Mouse (Mus musculus) forebrain, embryonic 14.5 days (tissue): ENCODE data around the gene Adgrf5. TPM values are rescaled to one million over a fixed set of nuclear protein-coding genes. Genes with fewer than 3 reads are reported as not detected.

Experiments used
- ATAC-seq: fragments of 200-750 bp; cut with Nextera tagmentation; 2 replicates; pipeline ENCODE4 v1.8.0; 2017; ENCODE audit warnings: mild to moderate bottlenecking, moderate library complexity
- DNase-seq: peaks from one replicate; pipeline ENCODE4 v3.0.0-alpha.2; 2015; ENCODE audit warnings: low spot score
- H3K27ac ChIP-seq: fragments of 300-500 bp; sonication (generic); 2 replicates; pipeline ENCODE4 v1.5.1; 2014; ENCODE audit warnings: low read depth, mild to moderate bottlenecking, control low read depth, low read length, moderate library complexity
- H3K27me3 ChIP-seq: fragments of 300-500 bp; sonication (generic); replicated peaks from 2 replicates; pipeline ENCODE4 v1.6.1; 2014; ENCODE audit warnings: low read length, control low read depth, mixed read lengths; ENCODE audit not compliant: control insufficient read depth, insufficient read depth
- H3K36me3 ChIP-seq: fragments of 300-500 bp; sonication (generic); 2 replicates; pipeline ENCODE4 v1.6.1; 2014; ENCODE audit warnings: low read length, control low read depth; ENCODE audit not compliant: control insufficient read depth, insufficient read depth
- H3K4me1 ChIP-seq: fragments of 300-500 bp; sonication (generic); 2 replicates; pipeline ENCODE4 v1.6.1; 2014; ENCODE audit warnings: antibody characterized with exemption, low read length, control low read depth; ENCODE audit not compliant: control insufficient read depth, insufficient read depth
- H3K4me2 ChIP-seq: fragments of 300-500 bp; sonication (generic); 2 replicates; pipeline ENCODE4 v1.6.1; 2014; ENCODE audit warnings: mild to moderate bottlenecking, control low read depth, low read length
- H3K4me3 ChIP-seq: fragments of 300-500 bp; sonication (generic); 2 replicates; pipeline ENCODE4 v1.5.1; 2014; ENCODE audit warnings: low read depth, low read length, control low read depth
- H3K9ac ChIP-seq: fragments of 300-500 bp; sonication (generic); 2 replicates; pipeline ENCODE4 v1.6.1; 2014; ENCODE audit warnings: mild to moderate bottlenecking, low read length, control low read depth, moderate library complexity
- H3K9me3 ChIP-seq: fragments of 300-500 bp; sonication (generic); replicated peaks from 2 replicates; pipeline ENCODE4 v1.6.1; 2016; ENCODE audit warnings: low read length, control low read depth, mixed read lengths; ENCODE audit not compliant: control insufficient read depth
- WGBS: fragments of 180-500 bp; shearing (Covaris S2); extraction: QIAGEN DNeasy Blood & Tissue Kit; methylation state at CpG from one replicate; pipeline ENCODE4 v1.1.7; 2014; 5-methylcytosine and 5-hydroxymethylcytosine counted together
- polyA plus RNA-seq: library from polyadenylated mRNA; unstranded; fragments of >200 nt; fragmentation: Nextera tagmentation; extraction: Ambion mirVana; gene quantifications from 2 replicates; pipeline ENCODE4 v1.2.1, GENCODE M21; 2014

Adgrf5 gene
- polyA plus RNA-seq, 1 experiment from 2014 or later, result 3.7 TPM

DNA sequence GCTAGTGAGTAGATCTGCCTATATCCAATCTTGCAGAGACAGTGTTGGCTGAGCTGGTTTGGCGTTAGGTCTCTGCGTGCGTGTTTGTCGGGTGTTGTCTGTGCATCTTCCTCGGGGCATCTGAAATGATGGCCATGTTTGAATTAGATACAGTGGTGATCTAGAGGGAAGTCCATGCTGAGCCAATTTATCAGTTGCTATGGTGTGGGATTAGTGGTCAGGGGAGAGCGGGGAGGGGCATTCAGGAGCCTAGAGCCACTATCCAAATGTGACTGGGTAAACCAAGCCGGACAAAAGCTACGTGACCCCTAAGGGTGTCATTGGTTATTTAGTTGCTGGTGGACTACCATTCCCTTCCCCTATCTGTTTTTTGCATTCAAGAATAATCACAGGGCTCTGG lies 33.4 kb downstream of the Adgrf5 start:
- Histone ChIP-seq H3K9me3 (no peaks in the 10 kb centered on the region), H3K9ac (no peak overlapping the region), H3K4me1 (no peaks in the 10 kb centered on the region), H3K27me3 (no peaks in the 10 kb centered on the region), H3K27ac (no peak overlapping the region), H3K4me2 (no peak overlapping the region), H3K4me3 (no peak overlapping the region), H3K36me3 (no peaks in the 10 kb centered on the region)
- ATAC-seq (no peak), DNase-seq (no peak)
- 66% methylated on average over 8 of the region's 8 CpGs for WGBS

DNA sequence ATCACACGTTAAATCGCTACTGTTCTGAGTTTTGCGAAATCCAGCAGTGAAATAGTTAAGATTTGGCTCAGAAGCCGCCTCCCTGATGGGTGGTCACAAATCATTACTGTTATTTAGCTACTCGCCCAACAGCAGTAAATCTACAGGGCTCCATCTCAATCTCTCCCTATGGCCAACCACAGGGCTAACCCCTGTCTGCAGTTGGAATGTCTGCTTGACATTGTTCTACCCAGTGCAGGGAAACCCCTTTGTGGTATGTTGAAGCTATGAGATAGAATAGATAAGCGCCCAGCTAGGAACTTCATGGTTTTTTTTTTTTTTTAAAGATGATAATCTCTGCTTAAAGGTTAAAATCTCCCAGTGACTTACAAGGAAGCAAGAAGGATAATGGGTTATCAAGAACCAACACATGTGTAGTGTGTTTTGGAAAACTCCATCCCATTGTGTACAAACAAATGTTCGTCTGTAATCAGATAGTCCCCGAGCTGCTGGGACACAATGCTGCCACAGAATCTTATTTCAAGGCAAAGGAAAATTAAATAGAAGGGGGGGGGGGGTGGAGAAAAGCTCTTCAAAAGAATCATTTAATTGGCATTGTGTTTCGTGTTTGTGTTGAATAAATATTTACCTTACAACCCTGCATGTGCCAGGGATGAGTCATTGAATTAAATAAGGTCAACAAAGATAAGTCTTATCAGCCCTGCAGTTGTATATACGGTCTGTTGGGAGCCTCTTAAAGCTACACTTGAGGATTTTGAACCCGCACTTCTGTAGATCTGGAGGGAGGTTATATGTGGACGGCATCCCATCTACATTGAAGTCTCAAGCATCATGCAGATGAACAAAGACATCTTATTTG lies 35.4 kb downstream of the Adgrf5 start:
- no peaks in the 10 kb centered on the region for H3K36me3 ChIP-seq
- 81% methylated on average over 12 of the region's 12 CpGs for WGBS
- no peak for DNase-seq
- no peaks in the 10 kb centered on the region for H3K27me3 ChIP-seq
- no peak for ATAC-seq
- H3K9me3 ChIP-seq, result no peaks in the 10 kb centered on the region
- H3K4me3 ChIP-seq, result no peak overlapping the region
- no peaks in the 10 kb centered on the region for H3K4me1 ChIP-seq
- no peak overlapping the region for H3K9ac ChIP-seq
- no peak overlapping the region for H3K4me2 ChIP-seq
- no peak overlapping the region for H3K27ac ChIP-seq

GRCm38 (mm10) chr17:43398612-43399011 lies 38.4 kb downstream of the Adgrf5 start:
- Histone ChIP-seq H3K27me3 (no peaks in the 10 kb centered on the region), H3K27ac (no peak overlapping the region), H3K4me1 (no peaks in the 10 kb centered on the region), H3K9me3 (no peaks in the 10 kb centered on the region), H3K36me3 (no peaks in the 10 kb centered on the region), H3K9ac (no peak overlapping the region), H3K4me2 (no peak overlapping the region), H3K4me3 (no peak overlapping the region)
- ATAC-seq, result no peak
- DNase-seq, result no peak
- WGBS, result 66% methylated on average over 7 of the region's 7 CpGs

- no peaks in the 10 kb centered on the region for H3K36me3 ChIP-seq
- no peak overlapping the region for H3K27ac ChIP-seq
- H3K4me3 ChIP-seq, result no peak overlapping the region
- H3K9ac ChIP-seq, result no peak overlapping the region
- DNase-seq (no peak), ATAC-seq (no peak)
- no peak overlapping the region for H3K4me2 ChIP-seq
- H3K9me3 ChIP-seq, result no peaks in the 10 kb centered on the region
- H3K4me1 ChIP-seq, result no peaks in the 10 kb centered on the region
- WGBS, result 64% methylated on average over 3 of the region's 3 CpGs
- no peaks in the 10 kb centered on the region for H3K27me3 ChIP-seq
Measured at GRCm38 (mm10) chr17:43399151-43399550, 38.9 kb downstream of the Adgrf5 start.

- Histone ChIP-seq H3K27ac (no peak overlapping the region), H3K4me3 (no peak overlapping the region), H3K4me1 (no peaks in the 10 kb centered on the region), H3K9ac (no peak overlapping the region), H3K4me2 (no peak overlapping the region), H3K36me3 (no peaks in the 10 kb centered on the region), H3K9me3 (no peaks in the 10 kb centered on the region), H3K27me3 (no peaks in the 10 kb centered on the region)
- ATAC-seq (no peak), DNase-seq (no peak)
- WGBS, result 51% methylated on average over 10 of the region's 10 CpGs
Measured at GRCm38 (mm10) chr17:43400483-43400882, 40.2 kb downstream of the Adgrf5 start.

- no peak overlapping the region for H3K9ac ChIP-seq
- H3K36me3 ChIP-seq, result no peaks in the 10 kb centered on the region
- H3K9me3 ChIP-seq, result no peaks in the 10 kb centered on the region
- H3K4me1 ChIP-seq, result no peaks in the 10 kb centered on the region
- WGBS, result 53% methylated on average over 6 of the region's 6 CpGs
- H3K4me3 ChIP-seq, result no peak overlapping the region
- DNase-seq (no peak), ATAC-seq (no peak)
- H3K27me3 ChIP-seq, result no peaks in the 10 kb centered on the region
- H3K4me2 ChIP-seq, result no peak overlapping the region
- H3K27ac ChIP-seq, result no peak overlapping the region
Measured at GRCm38 (mm10) chr17:43403851-43404250, 43.6 kb downstream of the Adgrf5 start.

DNA sequence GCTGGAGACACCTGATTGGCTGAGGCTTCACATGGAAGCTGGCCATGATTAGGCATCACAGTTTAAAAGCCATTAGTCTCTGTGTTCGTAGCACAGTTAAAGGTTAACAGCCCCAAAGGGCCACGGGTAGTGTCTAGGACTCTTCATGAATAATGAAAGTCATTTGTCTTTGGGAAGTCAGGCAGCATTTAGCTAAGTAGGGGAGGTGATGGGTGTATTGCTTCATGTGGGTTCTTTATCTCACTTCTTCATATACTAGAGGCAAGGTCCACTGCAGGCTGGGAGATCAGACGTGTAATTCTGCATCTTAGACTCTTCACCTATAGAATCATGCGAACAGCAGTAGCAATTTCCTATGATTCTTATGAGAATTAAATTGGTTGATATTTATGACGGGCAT lies 44.2 kb downstream of the Adgrf5 start:
- Histone ChIP-seq H3K27ac (no peak overlapping the region), H3K4me2 (no peak overlapping the region), H3K4me1 (no peaks in the 10 kb centered on the region), H3K36me3 (no peaks in the 10 kb centered on the region), H3K9me3 (no peaks in the 10 kb centered on the region), H3K27me3 (no peaks in the 10 kb centered on the region), H3K4me3 (no peak overlapping the region), H3K9ac (no peak overlapping the region)
- DNase-seq (no peak), ATAC-seq (no peak)
- WGBS, result 82% methylated on average over 5 of the region's 5 CpGs

DNA sequence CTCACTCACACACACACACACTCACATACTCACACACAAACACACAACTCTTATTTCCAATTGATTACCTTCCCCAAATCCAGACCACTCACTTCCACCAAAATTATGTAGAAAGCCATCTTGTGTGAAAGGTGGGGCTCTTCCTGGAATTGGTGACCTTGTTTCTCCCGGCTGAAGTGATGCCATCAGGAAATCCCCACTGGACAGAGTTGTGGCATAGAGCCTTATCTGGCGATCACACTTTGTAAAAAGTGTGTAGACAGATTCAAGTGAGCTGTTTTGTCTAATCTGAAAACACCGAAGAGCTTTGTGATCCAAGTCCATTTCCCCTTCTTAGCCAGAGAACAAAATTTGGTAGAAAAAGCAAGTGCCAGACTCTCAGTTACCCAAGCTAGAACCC lies 46.1 kb downstream of the Adgrf5 start:
- ATAC-seq, result no peak
- 93% methylated on average over 3 of the region's 3 CpGs for WGBS
- no peak overlapping the region for H3K4me3 ChIP-seq

DNA sequence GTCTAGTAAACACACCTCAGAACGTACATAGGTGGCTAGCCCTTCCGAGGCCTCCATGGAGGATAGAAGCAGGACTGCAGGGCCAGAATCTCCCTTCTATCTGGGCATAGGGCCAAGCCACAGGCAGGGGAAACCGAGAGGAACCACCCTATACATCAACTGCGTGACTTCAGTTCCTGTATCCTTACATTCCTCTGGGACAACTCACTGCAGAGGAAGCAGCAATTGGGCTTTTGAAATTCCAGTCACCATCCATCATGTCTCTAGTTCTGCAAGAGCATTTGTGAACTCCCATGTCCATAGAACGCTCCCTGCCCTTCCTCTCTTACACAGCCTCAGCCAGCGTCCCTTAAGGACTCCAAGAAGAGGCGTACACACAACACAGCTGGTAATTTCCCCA lies 47.3 kb downstream of the Adgrf5 start:
- WGBS, result 85% methylated on average over 7 of the region's 7 CpGs
- Histone ChIP-seq H3K36me3 (no peaks in the 10 kb centered on the region), H3K4me1 (no peaks in the 10 kb centered on the region), H3K4me2 (no peak overlapping the region), H3K27ac (no peak overlapping the region), H3K4me3 (no peak overlapping the region), H3K9me3 (no peaks in the 10 kb centered on the region), H3K9ac (no peak overlapping the region), H3K27me3 (no peaks in the 10 kb centered on the region)
- no peak for DNase-seq
- ATAC-seq, result no peak

More for the DNA sequence above, 46.1 kb downstream of the Adgrf5 start:
- Histone ChIP-seq H3K4me2 (no peak overlapping the region), H3K4me1 (no peaks in the 10 kb centered on the region), H3K9me3 (no peaks in the 10 kb centered on the region), H3K36me3 (no peaks in the 10 kb centered on the region), H3K9ac (no peak overlapping the region), H3K27me3 (no peaks in the 10 kb centered on the region), H3K27ac (no peak overlapping the region)
- no peak for DNase-seq
